Mouse (Mus musculus) layer of hippocampus, postnatal 25 days (tissue): Measurements from ENCODE around the gene Tspan12. TPM values are rescaled to one million over a fixed set of nuclear protein-coding genes. Genes with fewer than 3 reads are reported as not detected.

Experiments used
- DNase-seq, 2 experiments: peaks; one replicate each; pipeline ENCODE4 v3.0.0; 2022; ENCODE audit warnings: mixed read lengths in 2 of 2, low spot score in 1 of 2; ENCODE audit errors: extremely low spot score in 1 of 2
- total RNA-seq, 2 experiments: library from RNA; stranded (reverse); gene quantifications; 2 replicates each; pipeline ENCODE4 v1.2.3; 2021

The Tspan12 gene
- total RNA-seq, 2 experiments from 2014 or later = 29.3 to 34.5 TPM

DNA sequence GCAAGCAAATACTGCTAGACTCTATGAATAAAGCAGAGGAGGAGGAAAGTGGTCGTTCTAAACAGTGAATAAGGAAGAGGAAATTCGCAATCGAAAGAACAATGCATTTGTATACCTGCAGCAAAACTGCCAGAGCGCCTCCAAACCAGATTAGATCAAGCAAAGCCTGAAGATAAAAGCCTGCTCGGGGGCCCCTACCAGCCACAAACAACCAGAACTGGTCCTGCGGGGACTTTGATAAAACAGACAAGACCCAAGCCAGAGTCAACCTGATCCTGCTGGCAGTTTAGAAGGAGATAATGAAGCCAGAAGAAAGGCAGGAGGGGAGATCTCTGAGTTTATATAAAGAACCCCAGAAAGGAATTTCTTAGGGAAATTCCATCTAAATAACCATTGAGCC is 65.0 kb downstream of the Tspan12 start:
- DNase-seq = no peak

DNA sequence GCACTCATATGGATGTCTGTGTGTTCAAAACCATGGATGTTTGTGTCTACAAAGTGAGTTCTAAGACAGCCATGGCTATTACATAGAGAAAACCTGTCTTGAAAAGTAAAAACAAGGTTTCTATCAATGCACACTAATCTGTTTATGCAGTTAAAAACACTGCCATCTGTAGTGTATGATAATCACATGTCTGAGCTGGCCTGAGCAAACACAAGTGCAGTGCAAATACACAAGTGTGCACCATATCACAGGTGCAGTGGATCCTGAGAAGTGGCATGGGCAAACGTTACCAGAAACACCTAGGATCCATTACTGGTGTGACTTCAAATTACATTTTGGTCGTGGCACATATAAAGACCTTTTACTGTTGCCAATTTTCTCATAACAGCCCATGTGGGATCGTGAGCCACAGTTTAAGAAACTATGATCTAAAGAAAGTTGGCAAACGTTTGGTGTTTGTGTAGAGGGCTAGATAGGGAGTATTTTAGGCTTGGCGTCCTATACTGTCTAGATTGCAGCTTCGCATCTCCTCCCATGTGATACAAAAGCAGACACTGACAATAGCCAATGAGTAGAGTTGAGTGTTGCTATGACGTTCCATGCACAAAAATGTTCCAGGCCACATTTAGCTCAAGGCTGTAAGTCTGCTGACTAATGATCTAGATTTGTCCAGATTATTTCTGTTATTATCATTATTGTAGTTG is 78.0 kb downstream of the Tspan12 start:
- DNase-seq = no peak

DNA sequence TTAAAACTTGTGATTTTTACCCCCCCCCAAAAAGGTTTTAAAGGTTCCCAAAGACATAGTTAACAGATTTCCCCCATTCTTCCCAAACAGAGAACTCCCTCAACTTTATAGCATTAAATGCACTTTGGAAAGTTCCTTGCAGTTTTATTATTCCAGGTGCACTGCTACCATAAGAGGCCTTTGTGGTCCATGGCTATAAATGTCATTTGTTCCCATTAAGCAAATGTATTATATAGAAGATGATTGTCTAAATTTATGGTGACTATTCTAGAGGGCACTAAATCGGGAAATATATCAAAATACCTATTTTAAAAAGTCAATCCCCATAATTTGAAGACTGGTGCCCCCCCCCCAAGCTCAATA is 82.9 kb downstream of the Tspan12 start:
- no peak for DNase-seq

DNA sequence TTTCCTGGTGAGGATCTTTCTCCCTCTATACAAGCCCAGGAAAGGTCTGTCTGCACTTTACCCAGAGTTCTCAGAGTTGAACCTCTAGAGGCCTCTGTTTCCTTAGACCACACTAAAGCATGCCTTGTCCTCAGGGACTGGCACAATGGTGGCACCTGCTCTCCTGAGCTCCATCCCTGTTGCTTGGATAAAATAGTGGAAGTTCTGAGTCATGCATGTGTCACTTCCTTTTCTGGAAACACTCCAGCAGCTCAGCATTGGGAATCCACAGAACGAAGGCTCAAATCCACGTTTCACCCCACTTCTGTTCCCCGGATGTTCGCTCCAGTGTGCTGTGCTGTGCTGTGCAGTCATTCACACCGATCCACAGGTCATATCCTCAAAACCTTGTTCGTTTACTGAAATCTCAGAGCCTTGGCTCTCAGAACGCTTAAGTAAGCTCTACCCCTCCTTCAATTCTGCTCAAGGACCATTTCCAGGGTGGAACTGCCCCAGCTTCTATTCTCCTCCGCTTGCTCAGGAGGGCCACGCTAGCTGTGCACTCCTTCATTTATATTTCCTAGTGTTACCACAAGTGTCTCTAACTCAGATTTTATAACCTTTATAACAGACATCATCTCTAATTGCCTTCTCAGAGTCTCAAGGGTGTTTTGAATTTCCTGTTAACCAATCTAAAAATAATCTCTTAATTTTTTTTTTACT is 83.4 kb downstream of the Tspan12 start:
- no peak for DNase-seq

DNA sequence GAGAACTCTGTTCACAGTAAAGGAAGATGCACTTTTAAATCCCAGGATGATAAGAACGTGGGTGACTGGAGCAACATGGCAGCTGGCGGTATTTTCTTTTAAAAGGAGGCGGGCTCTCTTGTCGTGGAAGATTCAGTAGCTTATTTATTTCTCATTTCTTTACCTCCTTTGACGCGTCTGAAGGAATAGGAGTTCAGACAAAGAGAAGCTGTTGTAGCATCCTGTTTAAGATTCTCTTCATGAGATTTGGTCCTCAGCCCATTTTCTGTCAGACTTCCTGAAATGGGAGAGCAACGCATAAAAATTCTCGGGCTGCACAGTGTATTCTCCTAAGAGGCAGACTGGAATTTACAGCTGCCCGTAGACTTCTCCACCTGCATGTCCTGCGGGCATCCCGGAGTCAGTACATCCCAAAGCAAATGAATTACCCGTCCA is 84.5 kb downstream of the Tspan12 start:
- no peak for DNase-seq

DNA sequence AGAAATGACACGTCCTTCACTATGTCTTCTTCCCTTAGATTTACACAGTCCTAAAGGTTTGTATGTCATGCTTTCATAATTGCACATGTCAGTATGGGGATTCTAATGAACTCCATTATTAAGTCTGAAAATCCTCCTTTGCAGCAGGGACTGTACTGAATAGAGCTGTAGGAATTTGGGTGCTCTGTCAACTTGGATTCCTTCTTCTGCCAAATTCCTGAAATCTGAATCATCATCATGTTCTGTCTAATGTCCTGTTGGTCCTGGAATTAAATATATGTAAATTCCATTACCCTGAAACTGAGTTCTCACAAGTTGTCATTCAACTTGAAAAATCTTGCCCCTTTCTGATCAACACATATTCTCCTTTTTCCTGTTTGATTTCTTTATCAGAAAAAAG is 104.8 kb downstream of the Tspan12 start:
- DNase-seq = no peak

DNA sequence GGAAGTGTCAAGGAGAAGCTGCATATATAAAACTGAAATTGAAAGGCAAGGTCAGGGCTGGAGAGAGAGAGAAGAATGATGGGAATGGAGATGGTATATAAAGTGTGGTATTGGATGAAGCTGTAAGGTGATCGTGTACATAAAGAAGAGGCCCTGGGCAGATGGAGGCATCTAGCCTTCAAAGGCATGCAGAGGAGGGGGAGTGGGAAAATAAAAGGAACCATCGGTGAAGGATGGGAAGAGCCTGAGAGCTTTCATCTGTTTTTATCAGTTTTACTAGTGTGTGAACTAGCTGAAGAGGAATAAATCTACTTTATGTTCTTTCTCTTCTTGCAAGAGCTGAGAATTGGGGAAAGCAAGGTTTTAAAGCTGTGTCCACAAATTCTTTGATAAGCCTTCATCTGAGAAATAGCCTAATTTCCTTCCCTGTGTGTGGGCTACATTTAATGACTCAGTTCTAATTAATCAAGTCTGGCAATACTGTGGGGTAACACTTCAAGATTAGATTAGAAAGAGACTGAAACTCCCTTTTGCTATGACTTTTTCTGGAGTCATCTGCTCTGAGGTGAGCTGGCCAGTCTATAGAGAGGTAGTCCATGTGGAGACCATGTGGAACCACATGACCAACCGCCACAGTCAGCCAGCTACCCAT is 107.6 kb downstream of the Tspan12 start:
- DNase-seq = no peak

DNA sequence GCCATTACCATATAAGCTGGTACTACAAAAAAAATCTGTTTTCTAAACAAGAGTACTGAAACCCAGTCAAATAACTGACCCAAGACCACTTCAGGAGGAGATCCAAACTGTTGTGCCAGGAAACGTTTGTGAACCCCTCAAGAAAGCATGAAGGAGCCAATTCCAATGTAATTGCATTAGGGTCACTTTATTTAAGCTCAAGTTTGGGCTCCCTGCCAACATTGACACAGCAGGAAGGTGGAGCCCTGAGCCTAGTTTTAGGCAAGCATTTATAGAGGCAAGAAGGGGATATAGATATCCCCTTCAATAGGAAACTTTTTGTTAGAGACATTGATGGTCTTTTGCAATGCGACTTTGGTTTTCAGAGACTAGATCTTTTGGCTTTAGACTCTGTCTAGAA is 111.7 kb downstream of the Tspan12 start:
- no peak for DNase-seq

DNA sequence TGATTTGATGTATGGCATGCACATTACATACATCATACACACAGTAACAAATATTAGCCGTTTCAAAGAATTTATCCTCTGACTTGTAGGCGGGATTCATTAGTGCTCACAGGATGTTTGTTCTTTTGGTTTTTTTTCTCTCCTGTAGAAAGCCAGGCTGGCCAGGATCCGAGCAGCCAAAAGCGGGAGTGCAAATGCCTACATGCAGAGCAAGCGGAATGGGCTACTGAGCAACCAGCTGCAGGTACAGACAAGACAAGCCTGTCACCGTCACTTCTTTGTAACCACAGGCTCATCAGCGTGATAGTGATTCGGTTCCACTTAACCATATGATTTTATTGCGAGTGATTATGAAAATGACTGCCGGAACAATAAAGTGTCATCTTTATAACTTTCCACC is 130.1 kb downstream of the Tspan12 start:
- no peak for DNase-seq

Other genes with a start within 250 kb of the Tspan12 start
- 10 to 100 TPM; 26.6 to 28.1 TPM for gene Ing3, start 97.1 kb upstream of the Tspan12 start, total RNA-seq
- 1 to 10 TPM; 1.1 to 1.5 TPM for gene Cped1, start 133.4 kb upstream of the Tspan12 start, total RNA-seq